Mouse (Mus musculus): ENCODE data around the gene Gm13698. TPM values are rescaled to one million over a fixed set of nuclear protein-coding genes. Genes with fewer than 3 reads are reported as not detected.
"Not testable (repeated sequence)": the region's sequence is repeated elsewhere in the genome, so short reads cannot be mapped to it uniquely, and the experiment has no call there.

The Gm13698 gene
- total RNA-seq (2017), result 0.09 and 0.10 TPM in 2 replicates

GRCm38 (mm10) chr2:83955393-83955792 lies at the start of gene Gm13698:
Gene Gm13698 (plus strand): TSS chr2:83955693.
- not testable (repeated sequence) for ATAC-seq (replicated peaks; ENCODE audit: low read depth, poor library complexity, severe bottlenecking)

- peak; percentile 100 for ATAC-seq (replicated peaks; ENCODE audit: low read depth, poor library complexity, severe bottlenecking)
Observed at GRCm38 (mm10) chr2:83929478-83930088, 25.9 kb upstream of the Gm13698 start.

- ATAC-seq (replicated peaks; ENCODE audit: low read depth, poor library complexity, severe bottlenecking), result peak; percentile 97
Observed at GRCm38 (mm10) chr2:83940931-83941361, 14.5 kb upstream of the Gm13698 start, which contains the start of gene Zswim2. Gene Zswim2 (minus strand): TSS chr2:83941228.

- ATAC-seq (replicated peaks; ENCODE audit: low read depth, poor library complexity, severe bottlenecking), result no peak
Observed at GRCm38 (mm10) chr2:83941378-83941777, 14.1 kb upstream of the Gm13698 start.

GRCm38 (mm10) chr2:83941792-83942191 lies 13.7 kb upstream of the Gm13698 start:
- peak; percentile 48; the same call in 1 of the 2 replicates for ATAC-seq (replicated peaks; ENCODE audit: low read depth, poor library complexity, severe bottlenecking)

GRCm38 (mm10) chr2:83961203-83961602 lies 5.7 kb downstream of the Gm13698 start, which contains the start of gene Gm13693:
Gene Gm13693 (plus strand): TSS chr2:83961503.
- ATAC-seq (replicated peaks; ENCODE audit: low read depth, poor library complexity, severe bottlenecking), result not testable (repeated sequence)

- ATAC-seq (replicated peaks; ENCODE audit: low read depth, poor library complexity, severe bottlenecking), result not testable (repeated sequence)
Observed at GRCm38 (mm10) chr2:83967013-83967412, 11.5 kb downstream of the Gm13698 start, which contains the start of gene Gm13695. Gene Gm13695 (plus strand): TSS chr2:83967313.

GRCm38 (mm10) chr2:83972823-83973222 lies 17.3 kb downstream of the Gm13698 start, which contains the start of gene Gm13696:
Gene Gm13696 (plus strand): TSS chr2:83973123.
- not testable (repeated sequence) for ATAC-seq (replicated peaks; ENCODE audit: low read depth, poor library complexity, severe bottlenecking)

GRCm38 (mm10) chr2:83978633-83979032 lies 23.1 kb downstream of the Gm13698 start, which contains the start of gene Gm13694:
Gene Gm13694 (plus strand): TSS chr2:83978933.
- not testable (repeated sequence) for ATAC-seq (replicated peaks; ENCODE audit: low read depth, poor library complexity, severe bottlenecking)

- ATAC-seq (replicated peaks; ENCODE audit: low read depth, poor library complexity, severe bottlenecking), result not testable (repeated sequence)
Observed at GRCm38 (mm10) chr2:83984443-83984842, 28.9 kb downstream of the Gm13698 start, which contains the start of gene Gm13697. Gene Gm13697 (plus strand): TSS chr2:83984743.

GRCm38 (mm10) chr2:83990253-83990652 lies 34.8 kb downstream of the Gm13698 start, which contains the start of gene Gm13691:
Gene Gm13691 (plus strand): TSS chr2:83990553.
- not testable (repeated sequence) for ATAC-seq (replicated peaks; ENCODE audit: low read depth, poor library complexity, severe bottlenecking)

GRCm38 (mm10) chr2:83993639-83994255 lies 38.3 kb downstream of the Gm13698 start:
- peak; percentile 100 for ATAC-seq (replicated peaks; ENCODE audit: low read depth, poor library complexity, severe bottlenecking)

GRCm38 (mm10) chr2:83994526-83994925 lies 39.0 kb downstream of the Gm13698 start:
- ATAC-seq (replicated peaks; ENCODE audit: low read depth, poor library complexity, severe bottlenecking), result not testable (repeated sequence)

Other genes starting within 250 kb of the Gm13698 start
- gene Itgav, start 231.3 kb upstream of the Gm13698 start, total RNA-seq (2017), result 11.5 and 14.4 TPM in 2 replicates
- gene Fam171b, start 143.1 kb upstream of the Gm13698 start, total RNA-seq (2017), result not detected in 2 replicates
- gene Zswim2, start 14.5 kb upstream of the Gm13698 start, total RNA-seq (2017), result not detected in 2 replicates
- 0.09 and 0.10 TPM in 2 replicates for gene Gm13693, start 5.8 kb downstream of the Gm13698 start, total RNA-seq (2017)
- gene Gm13695, start 11.6 kb downstream of the Gm13698 start, total RNA-seq (2017), result 0.10 TPM in 1 of 2 replicates, not detected in the other
- gene Gm13696, start 17.4 kb downstream of the Gm13698 start, total RNA-seq (2017), result 0.09 and 0.10 TPM in 2 replicates
- gene Gm13694, start 23.2 kb downstream of the Gm13698 start, total RNA-seq (2017), result 0.09 and 0.10 TPM in 2 replicates
- 0.09 and 0.10 TPM in 2 replicates for gene Gm13697, start 29.1 kb downstream of the Gm13698 start, total RNA-seq (2017)
- gene Gm13691, start 34.9 kb downstream of the Gm13698 start, total RNA-seq (2017), result 0.05 and 0.10 TPM in 2 replicates